In the genomic region with DNA sequence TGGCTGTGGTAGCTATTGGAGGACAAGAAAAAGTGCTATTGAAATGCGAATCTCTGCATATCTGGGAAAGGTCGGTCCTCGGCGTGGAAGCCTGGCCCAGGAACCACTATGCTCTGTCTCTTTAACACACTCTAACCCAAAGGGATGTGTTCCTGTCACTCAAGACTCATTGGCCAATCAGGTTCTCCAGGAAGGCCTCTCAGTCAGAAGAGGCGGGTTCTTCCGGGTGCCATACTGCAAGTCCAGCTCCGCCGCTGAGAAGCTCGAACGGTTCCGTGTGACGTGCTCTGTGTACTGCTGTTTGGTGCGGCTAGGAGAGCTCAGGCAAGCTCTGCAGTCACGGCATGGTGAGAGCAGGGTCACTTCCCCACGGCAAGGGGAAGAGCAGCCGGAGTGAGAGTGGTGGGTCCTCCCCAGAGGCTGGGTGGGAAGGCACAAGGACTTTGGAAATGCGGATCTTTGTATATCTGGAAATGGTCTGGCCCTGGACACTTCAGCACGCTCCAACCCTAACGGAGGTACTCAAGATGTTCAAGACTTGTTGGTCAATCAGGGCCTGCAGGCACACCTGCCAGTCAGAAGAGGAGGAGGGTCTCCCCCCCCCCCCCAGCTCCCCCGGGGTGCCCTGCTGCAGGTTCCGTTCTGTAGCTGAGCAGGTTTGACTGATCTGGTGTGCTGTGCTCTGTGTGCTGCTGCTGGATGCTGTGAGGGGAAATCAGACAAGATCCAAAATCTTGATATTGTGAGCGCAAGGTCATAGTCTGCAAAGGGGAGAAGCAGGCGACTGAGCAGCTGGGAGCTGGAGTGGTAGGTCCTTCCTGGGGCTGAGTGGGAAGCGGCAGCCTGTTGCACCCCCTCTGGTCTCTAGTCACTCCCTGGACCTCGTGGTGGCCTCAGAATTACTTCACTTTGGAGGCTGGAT, we compare ENCODE assay signal across 8 mouse cellular contexts. TPM values are rescaled to one million over a fixed set of nuclear protein-coding genes. Genes with fewer than 3 reads are reported as not detected.
A peak's percentile ranks its signal among the peaks of the same experiment; 100 is the strongest.
DNase-seq lines count a peak whose midpoint lies in the region; ATAC-seq lines count a peak whose summit lies in the region.

Gene Zfp958, plus strand, starts transcription at position 236 of the 922 bp plus-strand sequence.

- peak within 1 kb of the TSS; percentile 82 for H3K4me3 ChIP-seq in brown adipose tissue, adult 24 weeks (ENCODE audit: insufficient read depth, low read depth, low read length)
- H3K4me3 ChIP-seq in heart, embryonic 13.5 days = peak within 1 kb of the TSS; percentile 93
- peak within 1 kb of the TSS; percentile 90 for H3K4me3 ChIP-seq in liver, embryonic 12.5 days
- H3K4me3 ChIP-seq in stomach, embryonic 15.5 days (replicated peaks) = peak within 1 kb of the TSS; percentile 70

- no peaks in the 10 kb centered on the region for H3K9me3 ChIP-seq in heart, embryonic 13.5 days
- no peaks in the 10 kb centered on the region for H3K9me3 ChIP-seq in liver, embryonic 12.5 days (replicated peaks)
- H3K9me3 ChIP-seq in stomach, embryonic 15.5 days = no peaks in the 10 kb centered on the region

- no peaks in the 10 kb centered on the region for H3K4me1 ChIP-seq in brown adipose tissue, adult 24 weeks (ENCODE audit: control insufficient read depth, insufficient read depth, insufficient read length, low read length)
- H3K4me1 ChIP-seq in heart, embryonic 13.5 days = peaks cover 17% of the 10 kb centered on the region
- H3K4me1 ChIP-seq in liver, embryonic 12.5 days = peaks cover 18% of the 10 kb centered on the region
- peaks cover 9% of the 10 kb centered on the region; the same call in 1 of the 2 replicates for H3K4me1 ChIP-seq in stomach, embryonic 15.5 days

- H3K9ac ChIP-seq in heart, embryonic 13.5 days = peak within 1 kb of the TSS; percentile 97
- H3K9ac ChIP-seq in liver, embryonic 12.5 days = peak within 1 kb of the TSS; percentile 81
- H3K9ac ChIP-seq in stomach, embryonic 15.5 days = peak within 1 kb of the TSS; percentile 48

- peak; percentile 97 for DNase-seq in CD4-positive, CD25-positive, alpha-beta regulatory T cell, adult 2 months (ENCODE audit: low read depth, low spot score)
- DNase-seq in fat pad, adult 2 months (ENCODE audit: extremely low read depth, low read depth, low spot score) = peak; percentile 73
- DNase-seq in kidney, postnatal 10 days = peak; percentile 96
- DNase-seq in natural killer cell, adult 2 months (ENCODE audit: low spot score in 2 of 2) = peak; percentile 90 to 91

- peak within 1 kb of the TSS; percentile 92 for H3K4me2 ChIP-seq in heart, embryonic 13.5 days
- peak within 1 kb of the TSS; percentile 84 for H3K4me2 ChIP-seq in liver, embryonic 12.5 days
- H3K4me2 ChIP-seq in stomach, embryonic 15.5 days = peak within 1 kb of the TSS; percentile 82

- peak; percentile 97 for ATAC-seq in heart, embryonic 13.5 days (ENCODE audit: extremely low read depth, insufficient number of reproducible peaks, low FRiP score, low TSS enrichment)
- ATAC-seq in liver, embryonic 12.5 days = peak; percentile 99
- ATAC-seq in stomach, embryonic 15.5 days (ENCODE audit: insufficient read depth, low FRiP score, low read depth) = peak; percentile 99

- WGBS in heart, embryonic 13.5 days = under 1% methylated on average over 25 of the region's 25 CpGs
- WGBS in liver, embryonic 12.5 days (ENCODE audit: insufficient replicate concordance) = under 1% methylated on average over 25 of the region's 25 CpGs
- WGBS in stomach, embryonic 15.5 days = under 1% methylated on average over 25 of the region's 25 CpGs

- peak within 1 kb of the TSS; percentile 61 for H3K27ac ChIP-seq in brown adipose tissue, adult 24 weeks (replicated peaks; ENCODE audit: low read depth, low read length)
- peak within 1 kb of the TSS; percentile 93 for H3K27ac ChIP-seq in heart, embryonic 13.5 days (replicated peaks)
- peak within 1 kb of the TSS; percentile 87 for H3K27ac ChIP-seq in liver, embryonic 12.5 days
- peak within 1 kb of the TSS; percentile 82 for H3K27ac ChIP-seq in stomach, embryonic 15.5 days

- H3K27me3 ChIP-seq in heart, embryonic 13.5 days (replicated peaks) = no peaks in the 10 kb centered on the region
- no peaks in the 10 kb centered on the region for H3K27me3 ChIP-seq in liver, embryonic 12.5 days (replicated peaks)
- no peaks in the 10 kb centered on the region for H3K27me3 ChIP-seq in stomach, embryonic 15.5 days (replicated peaks)

- peaks cover 15% of the 10 kb centered on the region for H3K36me3 ChIP-seq in heart, embryonic 13.5 days
- peaks cover 23% of the 10 kb centered on the region for H3K36me3 ChIP-seq in liver, embryonic 12.5 days
- H3K36me3 ChIP-seq in stomach, embryonic 15.5 days = 0 out of 2 replicates have a peak, but pooled peaks cover 4% of the 10 kb centered on the region

RNA-seq across cellular contexts. Expression of gene Zfp958, which starts in this region (rescaled TPM):
- polyA plus RNA-seq in brown adipose tissue, adult 24 weeks (2012; ENCODE audit: insufficient read depth, insufficient read length, missing spikeins) = 7.1 and 8.5 TPM in 2 replicates
- 7.2 and 7.6 TPM in 2 replicates for polyA plus RNA-seq in heart, embryonic 13.5 days (2015; fragmentation: Nextera tagmentation; extraction: Ambion mirVana)
- 6.0 and 8.8 TPM in 2 replicates for polyA plus RNA-seq in liver, embryonic 12.5 days (2016; fragmentation: Nextera tagmentation; extraction: Ambion mirVana)
- polyA plus RNA-seq in stomach, embryonic 15.5 days (2015; fragmentation: Nextera tagmentation; extraction: Ambion mirVana) = 12.5 and 14.9 TPM in 2 replicates

Comparison
In these comparisons a context has a peak if more than half of its experiments do, and no peak if none do; other contexts are left out.
1. Peak in every context shown above with its lines: DNase-seq, ATAC-seq, H3K4me3 ChIP-seq and H3K27ac ChIP-seq.